Mouse (Mus musculus): ENCODE results near the gene Zfp961. TPM values are rescaled to one million over a fixed set of nuclear protein-coding genes. Genes with fewer than 3 reads are reported as not detected.
A peak's percentile ranks its signal among the peaks of the same experiment; 100 is the strongest.
"Not testable (repeated sequence)": the region's sequence is repeated elsewhere in the genome, so short reads cannot be mapped to it uniquely, and the experiment has no call there.

Gene Zfp961
- 14.2 and 15.7 TPM in 2 replicates for polyA plus RNA-seq (2012; rRNA removed)

GRCm38 (mm10) chr8:71950482-71951221, at the start of gene Zfp961:
Gene Zfp961 (plus strand): TSS chr8:71951038.
- Histone ChIP-seq H3K4me1 (ENCODE audit: control insufficient read depth, insufficient read depth, low read length) (no peaks in the 10 kb centered on the region), H3K4me3 (ENCODE audit: insufficient read depth, low read length) (peak within 1 kb of the TSS; percentile 63), H3K27ac (ENCODE audit: insufficient read depth, low read length) (peak within 1 kb of the TSS; percentile 33; the same call in 1 of the 2 replicates)
- peak; percentile 78 for TF ChIP-seq POLR2A (IDR thresholded peaks at IDR 0.05; ENCODE audit: extremely low read depth, insufficient read depth, low read length)
- TF ChIP-seq CTCF (IDR thresholded peaks at IDR 0.05; ENCODE audit: extremely low read depth, insufficient read depth, low read length): no peak

DNA sequence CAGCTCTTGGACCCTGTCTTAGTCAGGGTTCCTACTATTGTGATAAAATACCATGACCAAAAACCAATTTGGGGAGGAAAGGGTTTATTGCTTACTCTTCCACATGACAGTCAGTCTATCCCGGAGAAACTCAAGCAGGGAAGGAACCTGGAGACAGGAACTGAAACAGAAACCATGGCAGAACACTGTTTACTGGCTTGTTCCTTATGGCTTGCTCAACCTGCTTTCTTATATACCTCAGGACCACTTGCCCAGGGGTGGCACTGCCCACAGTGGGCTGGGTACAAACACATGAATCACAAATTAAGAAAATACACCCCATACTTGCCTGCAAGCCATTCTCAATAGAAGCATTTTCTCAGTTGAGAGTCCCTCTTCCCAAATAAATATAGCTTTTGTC, 47.8 kb upstream of the Zfp961 start:
- not testable (repeated sequence) for H3K4me1 ChIP-seq (ENCODE audit: control insufficient read depth, insufficient read depth, low read length); H3K4me3 ChIP-seq (ENCODE audit: insufficient read depth, low read length); H3K27ac ChIP-seq (ENCODE audit: insufficient read depth, low read length)

DNA sequence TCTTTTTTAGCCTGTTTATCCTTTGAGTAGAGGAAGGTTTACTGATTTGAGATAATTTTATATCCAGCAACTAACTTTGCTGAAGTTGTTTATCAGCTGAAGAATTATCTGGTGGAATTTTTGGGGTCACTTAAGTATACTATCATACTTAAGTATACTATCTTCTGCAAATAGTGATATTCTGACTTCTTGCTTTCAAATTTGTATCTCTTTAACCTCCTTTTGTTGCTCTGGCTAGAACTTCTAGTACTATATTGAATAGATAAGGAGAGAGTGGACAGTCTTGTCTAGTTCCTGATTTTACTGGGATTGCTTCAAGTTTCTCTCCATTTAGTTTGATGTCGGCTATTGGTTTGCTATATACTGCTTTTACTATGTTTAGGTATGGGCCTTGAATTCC, 44.0 kb upstream of the Zfp961 start:
- Histone ChIP-seq H3K4me3 (ENCODE audit: insufficient read depth, low read length) (no peak overlapping the region), H3K27ac (ENCODE audit: insufficient read depth, low read length) (no peak overlapping the region), H3K4me1 (ENCODE audit: control insufficient read depth, insufficient read depth, low read length) (no peaks in the 10 kb centered on the region)
- TF ChIP-seq CTCF (IDR thresholded peaks at IDR 0.05; ENCODE audit: extremely low read depth, insufficient read depth, low read length) (no peak), POLR2A (IDR thresholded peaks at IDR 0.05; ENCODE audit: extremely low read depth, insufficient read depth, low read length) (no peak)

GRCm38 (mm10) chr8:71907798-71908257, 43.0 kb upstream of the Zfp961 start:
- Histone ChIP-seq H3K4me3 (ENCODE audit: insufficient read depth, low read length) (peak overlapping the region; percentile 70), H3K4me1 (ENCODE audit: control insufficient read depth, insufficient read depth, low read length) (no peaks in the 10 kb centered on the region), H3K27ac (ENCODE audit: insufficient read depth, low read length) (no peak overlapping the region)
- TF ChIP-seq POLR2A (IDR thresholded peaks at IDR 0.05; ENCODE audit: extremely low read depth, insufficient read depth, low read length): no peak
- no peak for TF ChIP-seq CTCF (IDR thresholded peaks at IDR 0.05; ENCODE audit: extremely low read depth, insufficient read depth, low read length)

DNA sequence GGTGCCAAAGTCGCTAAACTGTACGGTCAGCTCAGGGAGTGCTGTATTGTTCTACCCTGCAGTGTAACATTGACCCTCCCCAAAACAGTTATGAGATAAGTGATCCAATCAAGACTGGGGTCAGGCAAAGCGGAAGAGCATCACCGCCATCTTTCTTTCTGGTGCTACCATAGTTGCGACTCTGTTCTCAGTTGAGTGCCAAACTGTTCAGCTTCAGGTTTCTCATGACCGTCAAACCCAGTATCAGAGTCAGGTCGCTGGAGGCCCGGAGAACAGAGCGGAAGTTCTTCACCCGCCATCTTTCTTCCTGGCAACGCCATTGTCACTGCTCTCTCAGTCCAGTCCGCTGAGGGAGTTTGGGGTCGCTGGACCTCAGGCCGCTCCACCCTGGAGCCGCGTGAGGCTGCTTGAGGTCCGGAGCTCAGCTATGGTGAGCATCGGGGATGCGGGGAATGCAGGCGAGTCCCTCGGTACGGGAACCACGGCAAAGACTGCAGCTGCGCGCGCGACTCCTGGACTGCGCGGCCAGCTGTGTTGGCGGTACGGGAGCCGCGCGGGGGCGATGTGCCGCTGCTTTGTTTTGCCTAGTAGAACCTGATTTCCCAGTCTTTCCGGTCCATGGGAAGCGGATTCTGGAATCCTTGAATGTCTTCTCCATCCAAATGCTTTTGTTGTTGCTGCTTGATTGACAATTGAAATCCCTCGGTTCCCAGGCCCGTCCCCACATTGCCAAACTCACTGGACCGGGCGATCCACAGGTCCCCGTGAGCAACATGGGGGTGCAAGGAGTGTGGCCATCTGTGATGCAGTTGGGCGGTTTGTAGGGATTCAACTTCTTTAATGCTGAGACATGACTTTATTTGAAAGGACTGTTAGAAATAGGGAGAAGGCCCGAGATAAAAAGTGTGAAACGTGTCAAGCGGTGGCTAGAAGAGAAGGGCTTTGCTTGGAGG, 42.3 kb upstream of the Zfp961 start, which contains the start of the genes Zfp882 and Zfp617:
TSS of gene Zfp882 (plus strand) at position 300 of the 953 bp plus-strand sequence.
TSS of gene Zfp617 (plus strand) at position 327 of the 953 bp plus-strand sequence.
- TF ChIP-seq CTCF (IDR thresholded peaks at IDR 0.05; ENCODE audit: extremely low read depth, insufficient read depth, low read length): no peak
- TF ChIP-seq POLR2A (IDR thresholded peaks at IDR 0.05; ENCODE audit: extremely low read depth, insufficient read depth, low read length): peak; percentile 15; the same call in 1 of the 2 replicates
- Histone ChIP-seq H3K4me3 (ENCODE audit: insufficient read depth, low read length) (peak within 1 kb of the TSS; percentile 70), H3K27ac (ENCODE audit: insufficient read depth, low read length) (peak within 1 kb of the TSS; percentile 97), H3K4me1 (ENCODE audit: control insufficient read depth, insufficient read depth, low read length) (no peaks in the 10 kb centered on the region)

DNA sequence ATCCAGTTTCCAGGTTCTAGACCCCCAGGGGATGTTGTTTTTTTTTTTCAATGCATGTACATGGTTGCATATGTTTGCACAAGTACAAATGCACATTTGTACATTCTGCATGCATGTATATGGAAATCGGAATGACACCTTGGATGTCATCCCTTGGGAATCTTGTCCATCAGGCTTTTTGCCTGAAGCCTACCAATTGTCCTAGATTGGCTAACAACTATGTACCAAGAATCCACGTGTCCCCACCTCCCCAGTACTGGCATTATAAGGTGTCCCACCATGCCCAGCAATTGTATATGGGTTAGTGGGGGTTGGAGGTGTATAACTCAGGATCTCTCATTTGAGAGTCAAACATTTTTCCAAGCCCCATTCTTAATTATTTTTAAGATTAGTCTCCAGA, 38.6 kb upstream of the Zfp961 start:
- no peak overlapping the region for H3K27ac ChIP-seq (ENCODE audit: insufficient read depth, low read length)
- no peak overlapping the region for H3K4me3 ChIP-seq (ENCODE audit: insufficient read depth, low read length)
- TF ChIP-seq CTCF (IDR thresholded peaks at IDR 0.05; ENCODE audit: extremely low read depth, insufficient read depth, low read length) (no peak), POLR2A (IDR thresholded peaks at IDR 0.05; ENCODE audit: extremely low read depth, insufficient read depth, low read length) (no peak)
- no peaks in the 10 kb centered on the region for H3K4me1 ChIP-seq (ENCODE audit: control insufficient read depth, insufficient read depth, low read length)

GRCm38 (mm10) chr8:71922567-71923401, 28.1 kb upstream of the Zfp961 start:
- Histone ChIP-seq H3K4me1 (ENCODE audit: control insufficient read depth, insufficient read depth, low read length) (no peaks in the 10 kb centered on the region), H3K4me3 (ENCODE audit: insufficient read depth, low read length) (peak overlapping the region; percentile 94), H3K27ac (ENCODE audit: insufficient read depth, low read length) (peak overlapping the region; percentile 96)
- TF ChIP-seq POLR2A (IDR thresholded peaks at IDR 0.05; ENCODE audit: extremely low read depth, insufficient read depth, low read length) (peak; percentile 69), CTCF (IDR thresholded peaks at IDR 0.05; ENCODE audit: extremely low read depth, insufficient read depth, low read length) (no peak)

DNA sequence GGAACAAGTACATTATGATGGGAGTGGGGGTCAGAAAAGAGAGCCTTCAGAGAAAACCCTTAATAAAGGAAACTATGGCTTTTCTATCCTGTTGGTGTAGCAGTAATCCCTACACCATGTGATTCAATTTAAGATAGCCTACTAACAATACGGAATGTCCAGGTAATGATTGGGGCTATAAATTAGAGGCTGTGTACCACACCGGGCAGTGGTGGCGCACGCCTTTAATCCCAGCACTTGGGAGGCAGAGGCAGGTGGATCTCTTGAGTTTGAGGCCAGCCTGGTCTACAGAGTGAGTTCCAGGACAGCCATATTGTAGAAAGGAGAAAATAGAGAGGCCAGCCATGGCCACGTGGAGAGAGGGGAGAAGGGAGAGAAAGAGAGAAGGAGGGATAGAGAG, 25.0 kb upstream of the Zfp961 start:
- H3K4me1 ChIP-seq (ENCODE audit: control insufficient read depth, insufficient read depth, low read length): no peaks in the 10 kb centered on the region
- H3K4me3 ChIP-seq (ENCODE audit: insufficient read depth, low read length): no peak overlapping the region
- TF ChIP-seq CTCF (IDR thresholded peaks at IDR 0.05; ENCODE audit: extremely low read depth, insufficient read depth, low read length) (no peak), POLR2A (IDR thresholded peaks at IDR 0.05; ENCODE audit: extremely low read depth, insufficient read depth, low read length) (no peak)
- no peak overlapping the region for H3K27ac ChIP-seq (ENCODE audit: insufficient read depth, low read length)

DNA sequence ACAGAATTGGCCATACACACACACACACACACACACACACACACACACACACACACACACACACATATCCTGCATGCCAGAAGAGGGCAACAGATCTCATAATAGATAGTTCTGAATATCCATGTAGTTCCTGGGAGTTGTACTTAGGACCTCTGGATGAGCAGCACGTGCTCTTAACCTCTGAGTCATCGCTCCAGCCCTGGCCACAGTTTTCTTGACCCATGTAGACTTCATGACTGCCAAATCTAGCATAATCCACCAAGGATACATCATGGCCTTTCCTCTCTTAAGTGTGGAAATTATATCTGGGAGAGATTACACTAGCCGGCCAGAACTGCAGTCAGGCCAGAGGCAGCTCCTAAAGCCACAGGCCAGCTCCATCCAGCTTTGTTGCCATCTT, 24.3 kb upstream of the Zfp961 start:
- TF ChIP-seq POLR2A (IDR thresholded peaks at IDR 0.05; ENCODE audit: extremely low read depth, insufficient read depth, low read length) (no peak), CTCF (IDR thresholded peaks at IDR 0.05; ENCODE audit: extremely low read depth, insufficient read depth, low read length) (no peak)
- Histone ChIP-seq H3K4me3 (ENCODE audit: insufficient read depth, low read length) (no peak overlapping the region), H3K27ac (ENCODE audit: insufficient read depth, low read length) (no peak overlapping the region), H3K4me1 (ENCODE audit: control insufficient read depth, insufficient read depth, low read length) (no peaks in the 10 kb centered on the region)
